Mouse (Mus musculus): ENCODE measurements around the gene Cdhr5. TPM values are rescaled to one million over a fixed set of nuclear protein-coding genes. Genes with fewer than 3 reads are reported as not detected.
A peak's percentile ranks its signal among the peaks of the same experiment; 100 is the strongest.

Gene Cdhr5
- polyA plus RNA-seq, 1 experiment = 0.07 TPM

DNA sequence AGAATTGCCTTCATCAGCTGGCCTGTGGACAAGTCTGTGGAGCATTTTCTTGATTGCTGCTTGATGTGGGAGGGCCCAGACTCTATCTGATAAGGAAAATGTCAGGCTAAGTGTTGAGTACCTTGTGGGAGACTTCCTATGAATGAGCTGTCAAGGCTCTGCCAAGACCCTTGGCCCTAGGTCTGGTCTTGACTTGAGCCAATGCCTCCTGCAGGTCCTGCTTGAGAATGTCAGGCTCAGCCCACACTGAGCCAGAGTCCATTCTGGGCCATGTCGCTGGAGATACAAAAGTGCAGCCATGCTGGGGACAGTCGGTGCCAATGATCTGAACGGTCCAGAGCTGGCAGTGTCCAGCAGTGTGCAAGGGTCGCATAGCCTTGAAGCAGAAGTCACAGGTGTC is 6.2 kb upstream of the Cdhr5 start:
- Histone ChIP-seq H3K79me2 (ENCODE audit: control insufficient read depth, insufficient read depth) (no peaks in the 10 kb centered on the region), H3ac (ENCODE audit: control insufficient read depth, insufficient read length) (no peak overlapping the region), H3K4me2 (ENCODE audit: low read depth) (no peak overlapping the region), H3K4me3 (no peak overlapping the region), H3K27me3 (ENCODE audit: control insufficient read depth, insufficient read depth, insufficient read length) (no peaks in the 10 kb centered on the region), H3K36me3 (ENCODE audit: control insufficient read depth, insufficient read depth) (no peaks in the 10 kb centered on the region)
- no peak for TF ChIP-seq MYOG (IDR thresholded peaks at IDR 0.05; ENCODE audit: control insufficient read depth in 1 of 3, insufficient read depth in 1 of 3, insufficient read length in 2 of 3, low read depth in 2 of 3)

DNA sequence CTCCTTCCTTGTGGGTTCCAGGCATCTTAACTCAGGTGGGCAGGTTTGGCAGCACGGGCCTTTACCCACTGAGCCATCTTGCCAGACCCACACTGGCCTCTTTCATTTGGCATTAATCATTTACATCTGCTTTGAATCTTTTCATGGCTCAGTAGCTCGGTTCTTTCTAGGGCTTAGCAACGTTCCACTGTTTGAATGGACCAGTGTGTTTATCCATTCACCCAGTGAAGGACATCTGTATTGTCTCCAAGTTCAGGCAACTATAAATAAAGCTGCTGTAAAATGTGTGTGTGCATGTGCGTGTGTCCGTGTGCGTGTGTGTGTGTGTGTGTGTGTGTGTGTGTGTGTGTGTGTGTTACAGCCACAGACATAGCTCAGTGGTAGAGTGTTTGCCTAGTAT is 4.9 kb upstream of the Cdhr5 start:
- no peak overlapping the region for H3K4me3 ChIP-seq
- H3K79me2 ChIP-seq (ENCODE audit: control insufficient read depth, insufficient read depth) = no peaks in the 10 kb centered on the region
- H3K27me3 ChIP-seq (ENCODE audit: control insufficient read depth, insufficient read depth, insufficient read length) = no peaks in the 10 kb centered on the region
- TF ChIP-seq MYOG (IDR thresholded peaks at IDR 0.05; ENCODE audit: control insufficient read depth in 1 of 3, insufficient read depth in 1 of 3, insufficient read length in 2 of 3, low read depth in 2 of 3) (no peak), POLR2A (IDR thresholded peaks at IDR 0.05; ENCODE audit: insufficient read length, low read depth) (no peak), REST (IDR thresholded peaks at IDR 0.05; ENCODE audit: insufficient read depth, insufficient read length) (no peak), MYOD1 (IDR thresholded peaks at IDR 0.05; ENCODE audit: control insufficient read depth in 1 of 3, insufficient read length in 2 of 3, low read depth in 2 of 3) (no peak), POLR2AphosphoS2 (IDR thresholded peaks at IDR 0.05; ENCODE audit: insufficient read length, low read depth) (no peak), CEBPB (IDR thresholded peaks at IDR 0.05; ENCODE audit: insufficient read depth, poor library complexity, severe bottlenecking) (no peak), USF1 (IDR thresholded peaks at IDR 0.05; ENCODE audit: low read depth) (no peak), E2F4 (IDR thresholded peaks at IDR 0.05; ENCODE audit: insufficient read depth) (no peak), TCF3 (IDR thresholded peaks at IDR 0.05; ENCODE audit: insufficient read length, low read depth) (no peak), TCF12 (IDR thresholded peaks at IDR 0.05; ENCODE audit: insufficient read depth, poor library complexity, severe bottlenecking) (no peak), SRF (IDR thresholded peaks at IDR 0.05; ENCODE audit: control insufficient read depth, insufficient read length, low read depth) (no peak)
- no peak overlapping the region for H3K4me2 ChIP-seq (ENCODE audit: low read depth)
- H3K36me3 ChIP-seq (ENCODE audit: control insufficient read depth, insufficient read depth) = no peaks in the 10 kb centered on the region
- no peak overlapping the region for H3ac ChIP-seq (ENCODE audit: control insufficient read depth, insufficient read length)

DNA sequence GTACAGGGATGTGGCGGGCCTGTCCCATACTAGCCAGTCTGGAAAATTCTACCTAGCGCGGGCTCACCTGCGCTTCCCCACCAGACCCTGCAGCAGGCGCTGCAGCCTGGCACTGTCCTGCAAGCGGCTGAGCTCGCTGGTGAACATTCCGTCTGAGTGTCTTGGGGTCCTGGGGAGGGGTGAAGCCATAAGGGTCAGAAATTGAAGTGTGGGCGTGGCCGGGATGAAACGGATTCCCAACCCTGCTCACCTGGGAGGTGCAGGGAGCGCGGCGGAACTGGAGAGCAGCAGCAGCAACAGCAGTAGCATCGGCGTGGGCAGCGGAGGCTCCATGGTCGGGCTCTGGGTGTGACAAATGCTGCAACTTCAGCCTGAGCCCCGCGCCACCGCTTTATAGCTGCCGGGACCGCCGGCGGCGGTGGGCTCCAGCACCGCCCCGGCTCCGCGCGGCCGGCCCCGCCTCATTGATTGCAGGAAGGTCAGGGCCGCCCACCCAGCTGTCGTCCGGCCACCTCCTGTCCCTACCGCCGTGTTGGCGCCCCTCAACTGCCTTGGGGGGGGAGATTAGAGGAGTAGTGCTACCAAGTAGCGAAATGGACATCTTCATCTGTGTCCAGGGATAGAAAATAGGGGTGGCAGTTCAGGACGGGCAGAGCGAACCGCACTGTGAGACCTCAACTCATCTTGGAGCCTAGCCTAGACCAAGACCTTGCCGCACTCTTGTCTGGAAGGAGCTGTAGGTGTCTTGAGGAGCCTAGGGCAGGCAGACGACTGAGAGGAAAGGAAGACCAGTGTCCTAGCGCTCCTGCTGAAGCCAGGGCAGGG is 2.4 kb upstream of the Cdhr5 start, which contains the start of gene Sct:
TSS of gene Sct (minus strand) at position 368 of the 825 bp plus-strand sequence.
- Histone ChIP-seq H3K36me3 (ENCODE audit: control insufficient read depth, insufficient read depth) (no peaks in the 10 kb centered on the region), H3ac (ENCODE audit: control insufficient read depth, insufficient read length) (no peak within 1 kb of the TSS), H3K4me3 (no peak within 1 kb of the TSS), H3K27me3 (ENCODE audit: control insufficient read depth, insufficient read depth, insufficient read length) (no peaks in the 10 kb centered on the region), H3K79me2 (ENCODE audit: control insufficient read depth, insufficient read depth) (no peaks in the 10 kb centered on the region), H3K4me2 (ENCODE audit: low read depth) (peak within 1 kb of the TSS; percentile 27)
- no peak for TF ChIP-seq REST (IDR thresholded peaks at IDR 0.05; ENCODE audit: insufficient read depth, insufficient read length)
- TF ChIP-seq POLR2AphosphoS2 (IDR thresholded peaks at IDR 0.05; ENCODE audit: insufficient read length, low read depth) = no peak
- TF ChIP-seq MYOG (IDR thresholded peaks at IDR 0.05; ENCODE audit: control insufficient read depth in 1 of 3, insufficient read depth in 1 of 3, insufficient read length in 2 of 3, low read depth in 2 of 3) = peak in 1 of 3 experiments; percentile 54
- TF ChIP-seq TCF12 (IDR thresholded peaks at IDR 0.05; ENCODE audit: insufficient read depth, poor library complexity, severe bottlenecking) = no peak
- TF ChIP-seq MAX (IDR thresholded peaks at IDR 0.05; ENCODE audit: low read depth) = no peak
- no peak for TF ChIP-seq CEBPB (IDR thresholded peaks at IDR 0.05; ENCODE audit: insufficient read depth, poor library complexity, severe bottlenecking)
- peak in 2 of 3 experiments; percentile 38 to 45 for TF ChIP-seq MYOD1 (IDR thresholded peaks at IDR 0.05; ENCODE audit: control insufficient read depth in 1 of 3, insufficient read length in 2 of 3, low read depth in 2 of 3)
- TF ChIP-seq USF1 (IDR thresholded peaks at IDR 0.05; ENCODE audit: low read depth) = no peak

DNA sequence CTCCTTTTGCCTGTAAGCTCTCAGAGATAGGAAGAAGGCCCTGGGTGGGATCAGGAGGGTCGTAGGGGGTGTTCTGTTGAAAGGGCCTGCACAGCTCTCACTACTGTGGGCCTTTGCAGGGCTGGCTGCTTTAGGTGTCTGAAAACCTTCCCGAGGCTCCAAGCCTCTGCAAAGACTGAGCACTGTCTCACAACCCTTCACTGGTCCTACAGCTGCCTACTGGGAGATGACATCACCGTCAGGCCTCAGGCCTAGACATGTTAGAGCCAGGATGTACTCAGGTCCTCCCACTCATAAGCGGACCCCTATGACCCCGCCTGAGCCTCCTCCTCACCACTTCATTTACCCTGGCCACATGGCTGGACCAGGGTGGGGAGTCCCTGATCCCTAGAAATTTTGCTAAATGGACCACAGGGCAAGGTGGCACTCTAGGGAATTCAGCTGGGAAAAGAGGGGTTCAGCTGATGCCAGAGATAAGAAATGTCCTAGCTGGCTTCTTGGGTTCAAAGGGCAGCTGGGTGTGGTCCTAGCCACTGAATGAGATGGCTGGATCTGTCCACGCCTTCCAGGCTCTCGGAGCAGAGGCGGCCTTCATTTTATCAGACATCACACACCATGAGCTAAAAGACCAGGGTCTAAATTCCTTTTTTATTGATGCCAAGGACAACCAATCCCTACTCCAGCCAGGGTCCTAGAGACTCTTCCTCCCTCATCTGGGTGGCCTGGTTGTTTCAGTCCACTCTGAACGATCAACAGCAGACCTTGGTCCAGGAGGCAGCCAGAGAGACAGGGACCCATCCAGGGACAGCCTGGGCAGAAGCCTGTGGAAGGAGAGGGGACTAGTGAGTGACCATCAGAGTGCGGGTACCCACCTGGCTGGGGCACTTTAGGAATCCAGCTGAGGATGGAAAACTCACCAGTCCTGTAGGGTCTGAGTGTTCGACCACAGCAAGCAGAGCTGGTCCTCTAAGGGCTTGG is 1.4 kb upstream of the Cdhr5 start:
- Histone ChIP-seq H3K79me2 (ENCODE audit: control insufficient read depth, insufficient read depth) (no peaks in the 10 kb centered on the region), H3ac (ENCODE audit: control insufficient read depth, insufficient read length) (no peak overlapping the region), H3K4me2 (ENCODE audit: low read depth) (no peak overlapping the region), H3K36me3 (ENCODE audit: control insufficient read depth, insufficient read depth) (no peaks in the 10 kb centered on the region), H3K27me3 (ENCODE audit: control insufficient read depth, insufficient read depth, insufficient read length) (peaks cover 3% of the 10 kb centered on the region), H3K4me3 (no peak overlapping the region)
- TF ChIP-seq CEBPB (IDR thresholded peaks at IDR 0.05; ENCODE audit: insufficient read depth, poor library complexity, severe bottlenecking) (no peak), TCF3 (IDR thresholded peaks at IDR 0.05; ENCODE audit: insufficient read length, low read depth) (no peak)

DNA sequence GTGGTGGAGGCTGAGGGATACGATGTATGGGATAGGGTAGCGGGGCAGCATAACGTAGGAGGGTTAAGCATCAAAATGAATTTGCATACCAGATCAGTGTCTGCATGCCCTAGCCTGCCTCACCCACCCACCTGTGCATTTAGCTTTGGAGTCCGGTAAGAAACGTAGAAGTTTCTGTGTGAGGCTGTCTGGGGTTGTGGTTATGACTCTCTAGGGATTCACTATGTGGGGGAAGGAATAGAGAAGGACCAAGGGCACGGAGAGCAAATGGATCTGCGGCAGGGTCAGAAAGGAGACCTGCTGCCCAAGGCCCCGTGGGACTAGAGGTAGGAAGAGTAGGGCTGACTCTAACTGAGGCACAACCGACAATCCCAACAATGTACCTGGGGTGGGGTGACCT is 1.2 kb downstream of the Cdhr5 start:
- Histone ChIP-seq H3K4me3 (no peak overlapping the region), H3K27me3 (ENCODE audit: control insufficient read depth, insufficient read depth, insufficient read length) (peaks cover 8% of the 10 kb centered on the region), H3ac (ENCODE audit: control insufficient read depth, insufficient read length) (no peak overlapping the region), H3K36me3 (ENCODE audit: control insufficient read depth, insufficient read depth) (no peaks in the 10 kb centered on the region), H3K4me2 (ENCODE audit: low read depth) (no peak overlapping the region), H3K79me2 (ENCODE audit: control insufficient read depth, insufficient read depth) (no peaks in the 10 kb centered on the region)
- TF ChIP-seq MAX (IDR thresholded peaks at IDR 0.05; ENCODE audit: low read depth) (no peak), E2F4 (IDR thresholded peaks at IDR 0.05; ENCODE audit: insufficient read depth) (no peak), CEBPB (IDR thresholded peaks at IDR 0.05; ENCODE audit: insufficient read depth, poor library complexity, severe bottlenecking) (no peak), MYOD1 (IDR thresholded peaks at IDR 0.05; ENCODE audit: control insufficient read depth in 1 of 3, insufficient read length in 2 of 3, low read depth in 2 of 3) (no peak), REST (IDR thresholded peaks at IDR 0.05; ENCODE audit: insufficient read depth, insufficient read length) (no peak), SRF (IDR thresholded peaks at IDR 0.05; ENCODE audit: control insufficient read depth, insufficient read length, low read depth) (no peak), MYOG (IDR thresholded peaks at IDR 0.05; ENCODE audit: control insufficient read depth in 1 of 3, insufficient read depth in 1 of 3, insufficient read length in 2 of 3, low read depth in 2 of 3) (no peak)

All from myocyte (in vitro differentiated cells).